Mouse (Mus musculus) kidney, embryonic 16.5 days (tissue): ENCODE data around the gene Fam53a. TPM values are rescaled to one million over a fixed set of nuclear protein-coding genes. Genes with fewer than 3 reads are reported as not detected.

Experiments used
- ATAC-seq: fragments of 200-750 bp; cut with Nextera tagmentation; 2 replicates; pipeline ENCODE4 v1.8.0; 2017; ENCODE audit warnings: moderate TSS enrichment; ENCODE audit not compliant: low FRiP score, low TSS enrichment
- H3K27ac ChIP-seq: fragments of 300-500 bp; sonication (generic); 2 replicates; pipeline ENCODE4 v1.5.1; 2014; ENCODE audit warnings: low read length
- H3K27me3 ChIP-seq: fragments of 300-500 bp; sonication (generic); 2 replicates; pipeline ENCODE4 v1.6.1; 2014; ENCODE audit warnings: low read length, control low read depth, mixed read lengths; ENCODE audit not compliant: insufficient read depth
- H3K36me3 ChIP-seq: fragments of 300-500 bp; sonication (generic); 2 replicates; pipeline ENCODE4 v1.6.1; 2014; ENCODE audit warnings: low read length, control low read depth, mixed read lengths; ENCODE audit not compliant: insufficient read depth
- H3K4me1 ChIP-seq: fragments of 300-500 bp; sonication (generic); 2 replicates; pipeline ENCODE4 v1.6.1; 2014; ENCODE audit warnings: low read length, control low read depth, mixed read lengths; ENCODE audit not compliant: insufficient read depth
- H3K4me2 ChIP-seq: fragments of 300-500 bp; sonication (generic); replicated peaks from 2 replicates; pipeline ENCODE4 v1.6.1; 2014; ENCODE audit warnings: low read depth, low read length
- H3K4me3 ChIP-seq: fragments of 300-500 bp; sonication (generic); 2 replicates; pipeline ENCODE4 v1.5.1; 2014; ENCODE audit warnings: mild to moderate bottlenecking, low read length
- H3K9ac ChIP-seq: fragments of 300-500 bp; sonication (generic); replicated peaks from 2 replicates; pipeline ENCODE4 v1.6.1; 2014; ENCODE audit warnings: low read length
- H3K9me3 ChIP-seq: fragments of 300-500 bp; sonication (generic); 2 replicates; pipeline ENCODE4 v1.6.1; 2016; ENCODE audit warnings: low read length, control low read depth
- WGBS: fragments of 180-500 bp; shearing (Covaris S2); extraction: QIAGEN DNeasy Blood & Tissue Kit; methylation state at CpG from one replicate; pipeline ENCODE4 v1.1.7; 2014; 5-methylcytosine and 5-hydroxymethylcytosine counted together
- polyA plus RNA-seq: library from polyadenylated mRNA; unstranded; fragments of >200 nt; fragmentation: Nextera tagmentation; extraction: Ambion mirVana; gene quantifications from 2 replicates; pipeline ENCODE4 v1.2.1, GENCODE M21; 2015

Gene Fam53a
- polyA plus RNA-seq, 1 experiment from 2014 or later = 65.7 TPM

DNA sequence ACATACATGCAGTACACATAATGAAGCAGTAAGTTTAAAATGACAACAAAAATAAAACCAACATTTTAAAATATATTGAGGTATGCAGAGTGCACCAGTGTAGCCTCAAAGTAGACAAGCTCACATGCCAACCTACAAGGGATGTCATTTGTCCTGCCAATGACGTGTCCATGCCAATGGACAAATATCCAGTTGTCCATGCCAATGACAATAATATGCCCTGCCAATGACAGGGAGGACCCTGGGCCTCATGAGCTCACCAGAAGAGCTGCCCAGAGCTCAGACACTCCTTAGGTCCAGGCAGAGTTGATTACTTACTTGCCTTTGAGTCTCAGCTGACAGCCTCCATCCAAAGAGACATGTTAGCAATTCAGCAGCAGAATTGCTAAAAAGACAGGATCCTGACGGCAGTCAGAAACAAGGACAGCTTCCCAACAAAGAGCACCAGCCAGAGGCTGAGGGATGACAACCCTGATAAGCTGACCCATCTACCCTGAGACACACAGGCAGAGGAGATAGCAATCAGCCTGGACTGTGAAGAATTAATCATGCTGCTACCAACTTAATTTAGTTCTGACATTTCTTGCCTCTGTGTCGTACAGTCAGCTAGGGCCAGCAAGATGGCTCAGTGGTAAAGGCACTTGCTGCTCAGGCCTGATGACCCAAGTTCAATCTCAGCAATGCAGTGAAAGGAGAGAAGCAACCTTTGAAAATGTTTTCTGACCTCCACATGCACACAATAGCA, 8.3 kb upstream of the Fam53a start:
- Histone ChIP-seq H3K27ac (no peak overlapping the region), H3K36me3 (peaks cover 36% of the 10 kb centered on the region), H3K4me2 (no peak overlapping the region), H3K27me3 (no peaks in the 10 kb centered on the region), H3K4me3 (no peak overlapping the region), H3K9ac (no peak overlapping the region), H3K9me3 (no peaks in the 10 kb centered on the region), H3K4me1 (no peaks in the 10 kb centered on the region)
- ATAC-seq = no peak
- 78% methylated on average over 3 of the region's 3 CpGs for WGBS

DNA sequence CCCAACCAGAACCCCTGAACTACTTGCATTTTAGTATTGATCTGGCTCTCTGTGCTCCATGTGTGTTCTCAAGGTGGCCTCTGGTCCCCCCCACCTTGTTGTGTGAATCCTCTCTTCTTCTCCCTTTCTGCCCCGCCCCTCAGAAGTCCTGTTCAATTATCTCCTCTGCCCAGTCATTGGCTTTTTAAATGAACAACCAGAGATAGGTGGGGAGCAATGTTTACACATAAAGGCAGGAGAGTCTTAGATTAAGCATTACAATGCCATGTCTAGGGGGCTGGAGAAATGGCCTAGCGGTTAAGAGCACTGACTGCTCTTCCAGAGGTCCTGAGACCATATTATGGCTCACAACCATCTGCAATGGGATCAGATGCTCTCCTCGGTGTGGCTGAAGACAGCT, 5.9 kb upstream of the Fam53a start:
- H3K4me2 ChIP-seq = no peak overlapping the region
- H3K4me1 ChIP-seq = peaks cover 6% of the 10 kb centered on the region
- H3K9ac ChIP-seq = no peak overlapping the region
- H3K36me3 ChIP-seq = peaks cover 16% of the 10 kb centered on the region
- H3K27me3 ChIP-seq = no peaks in the 10 kb centered on the region
- H3K4me3 ChIP-seq = no peak overlapping the region
- WGBS = 90% methylated on average over 3 of the region's 3 CpGs
- no peak for ATAC-seq
- no peaks in the 10 kb centered on the region for H3K9me3 ChIP-seq
- no peak overlapping the region for H3K27ac ChIP-seq

DNA sequence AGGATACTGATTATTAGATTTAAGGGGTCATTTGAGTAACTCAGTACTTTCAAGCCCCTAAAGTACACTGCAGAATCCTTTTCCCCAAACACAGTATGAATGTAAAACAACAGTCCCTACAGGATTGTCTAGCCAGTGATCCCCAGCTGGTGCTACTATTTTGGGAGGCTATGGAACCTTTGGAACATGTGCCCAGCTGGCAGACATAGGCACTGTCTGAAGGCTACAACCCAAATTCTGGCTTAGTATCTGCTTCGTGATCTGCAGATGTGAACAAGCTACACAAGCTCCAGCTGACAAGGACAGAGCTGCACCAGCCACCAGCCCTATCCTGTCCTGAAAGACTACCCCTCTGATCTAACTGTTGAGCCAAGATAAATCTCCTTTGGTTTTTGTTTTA, 3.1 kb upstream of the Fam53a start:
- H3K4me1 ChIP-seq = peaks cover 16% of the 10 kb centered on the region
- no peak for ATAC-seq
- 0 out of 2 replicates have a peak, but pooled peaks cover 5% of the 10 kb centered on the region for H3K36me3 ChIP-seq
- no peak overlapping the region for H3K4me2 ChIP-seq
- H3K27me3 ChIP-seq = no peaks in the 10 kb centered on the region
- H3K27ac ChIP-seq = no peak overlapping the region
- 92% methylated on average over 1 of the region's 1 CpGs for WGBS
- no peak overlapping the region for H3K4me3 ChIP-seq
- H3K9ac ChIP-seq = no peak overlapping the region
- H3K9me3 ChIP-seq = no peaks in the 10 kb centered on the region

DNA sequence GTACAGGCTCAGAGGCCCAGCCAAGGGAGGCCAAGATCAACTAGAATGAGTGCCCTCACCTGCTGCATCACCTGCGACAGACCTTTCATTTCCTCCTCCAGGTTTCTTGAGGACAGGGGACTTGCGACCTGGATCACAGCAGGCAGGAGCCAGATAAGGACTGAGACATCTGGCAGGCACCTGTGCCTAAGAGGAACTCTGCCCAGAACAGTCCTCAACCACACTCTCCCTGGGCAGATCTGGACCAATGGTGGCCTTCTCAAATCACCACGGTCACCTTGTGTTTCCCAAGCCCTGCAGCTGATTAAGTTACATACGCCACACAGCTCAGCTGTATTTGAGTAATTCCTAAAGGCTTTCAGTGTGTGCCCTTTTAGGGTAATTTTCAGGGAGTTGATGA, 1.2 kb upstream of the Fam53a start:
- Histone ChIP-seq H3K4me2 (peak overlapping the region; percentile 63; the same call in 1 of the 2 replicates), H3K27ac (0 out of 2 replicates have a peak overlapping the region, but pooled peaks have one; percentile 12), H3K27me3 (no peaks in the 10 kb centered on the region), H3K36me3 (0 out of 2 replicates have a peak, but pooled peaks cover 5% of the 10 kb centered on the region), H3K9ac (peak overlapping the region; percentile 67; the same call in 1 of the 2 replicates), H3K4me3 (peak overlapping the region; percentile 90; the same call in 1 of the 2 replicates), H3K9me3 (no peaks in the 10 kb centered on the region), H3K4me1 (peaks cover 16% of the 10 kb centered on the region)
- no peak for ATAC-seq
- WGBS = 49% methylated on average over 4 of the region's 4 CpGs

DNA sequence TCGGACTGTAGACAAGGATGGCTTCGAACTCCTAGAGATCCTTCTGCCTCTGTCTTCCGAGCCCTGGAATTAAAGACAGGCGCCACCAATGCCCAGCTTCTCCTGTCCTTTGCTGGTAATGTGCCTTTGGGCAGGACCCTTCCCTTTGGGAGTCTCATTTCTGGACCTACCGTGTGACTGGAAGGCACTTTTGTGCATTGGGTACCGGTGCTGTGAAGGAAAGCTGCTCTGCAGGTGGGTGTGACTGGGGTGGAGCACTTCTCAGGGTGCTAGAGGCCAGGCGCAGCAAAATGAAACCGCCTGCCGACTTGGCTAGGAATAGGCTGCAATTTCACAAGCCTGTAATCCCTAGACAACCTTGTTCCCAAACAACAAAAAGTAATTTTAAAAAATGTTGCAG, 626 bp upstream of the Fam53a start:
- peak overlapping the region; percentile 67 for H3K9ac ChIP-seq

DNA sequence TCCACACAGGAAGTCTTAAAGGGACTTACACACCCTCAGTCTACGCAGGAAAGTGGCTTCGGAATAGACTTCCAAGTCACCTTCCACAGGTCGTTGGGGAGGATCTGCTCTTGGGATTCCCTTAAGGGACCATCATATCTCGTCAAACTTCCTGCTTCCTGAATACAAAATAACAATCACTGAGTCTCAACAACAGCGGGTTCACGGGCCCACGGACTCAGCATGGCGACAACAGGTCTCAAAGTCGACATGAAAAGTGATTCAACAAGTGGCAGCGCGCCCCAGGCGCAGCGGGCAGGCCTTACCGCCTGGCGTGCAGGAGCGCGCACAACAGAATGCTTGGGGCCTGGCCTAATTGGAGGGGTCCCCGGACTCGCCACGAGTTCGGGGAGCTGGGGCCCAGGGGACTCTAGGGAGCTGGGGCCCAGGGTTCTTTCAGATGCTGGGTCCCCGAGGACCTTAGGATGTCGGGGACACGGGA, 575 bp downstream of the Fam53a start:
- ATAC-seq = no peak
- Histone ChIP-seq H3K4me3 (peak overlapping the region; percentile 90), H3K4me2 (peak overlapping the region; percentile 79), H3K36me3 (no peaks in the 10 kb centered on the region), H3K27me3 (no peaks in the 10 kb centered on the region), H3K27ac (peak overlapping the region; percentile 86), H3K4me1 (peaks cover 16% of the 10 kb centered on the region), H3K9me3 (no peaks in the 10 kb centered on the region), H3K9ac (peak overlapping the region; percentile 79)
- WGBS = 0% methylated on average over 24 of the region's 24 CpGs

More for the DNA sequence above, 626 bp upstream of the Fam53a start:
- H3K36me3 ChIP-seq = 0 out of 2 replicates have a peak, but pooled peaks cover 5% of the 10 kb centered on the region
- no peaks in the 10 kb centered on the region for H3K27me3 ChIP-seq
- peak overlapping the region; percentile 63 for H3K4me2 ChIP-seq
- no peaks in the 10 kb centered on the region for H3K9me3 ChIP-seq
- 2% methylated on average over 9 of the region's 9 CpGs for WGBS
- H3K4me1 ChIP-seq = peaks cover 16% of the 10 kb centered on the region
- peak overlapping the region; percentile 90 for H3K4me3 ChIP-seq
- peak; percentile 37 for ATAC-seq
- peak overlapping the region; percentile 71 for H3K27ac ChIP-seq

DNA sequence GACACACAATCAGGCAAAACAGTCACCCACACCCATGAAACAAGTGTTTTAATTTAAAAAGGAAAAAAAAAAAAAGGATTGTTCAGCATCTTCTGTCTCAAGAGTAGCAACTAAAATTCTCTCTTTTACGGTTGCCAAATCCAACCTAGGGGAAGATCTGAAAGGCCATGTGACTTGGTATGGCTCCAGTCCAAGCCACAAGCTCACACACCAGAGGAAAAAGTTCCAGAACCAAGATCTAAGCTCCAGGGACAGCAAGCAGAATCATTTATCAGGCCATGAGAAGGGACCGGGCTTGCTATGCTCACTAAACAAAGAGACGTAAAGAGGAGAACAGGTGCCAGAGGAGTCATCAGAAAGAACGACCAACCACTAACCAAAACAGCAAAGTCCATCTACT, 1.5 kb downstream of the Fam53a start:
- H3K9ac ChIP-seq = peak overlapping the region; percentile 43; the same call in 1 of the 2 replicates

DNA sequence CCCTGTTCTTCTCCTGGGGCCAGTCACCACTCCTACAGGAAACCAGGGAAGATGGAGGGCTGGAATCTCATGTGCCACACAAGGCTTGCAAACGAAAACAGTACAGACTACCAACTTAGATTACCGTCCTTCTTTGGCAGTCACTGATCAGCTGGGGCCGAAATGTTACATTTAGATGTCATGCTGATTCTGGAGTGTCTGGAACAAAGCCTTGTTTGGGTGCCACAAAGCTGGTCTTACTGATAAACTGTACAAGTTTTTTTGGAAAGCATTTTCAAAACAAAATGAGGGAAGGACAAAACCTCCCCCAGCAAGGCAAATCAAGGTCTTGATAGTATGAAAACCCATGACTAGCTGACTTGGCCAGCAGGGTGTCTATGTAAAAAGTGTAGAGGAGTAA, 5.7 kb downstream of the Fam53a start:
- Histone ChIP-seq H3K36me3 (no peaks in the 10 kb centered on the region), H3K9me3 (no peaks in the 10 kb centered on the region), H3K4me3 (no peak overlapping the region), H3K9ac (no peak overlapping the region), H3K4me1 (peaks cover 7% of the 10 kb centered on the region), H3K27ac (no peak overlapping the region), H3K27me3 (no peaks in the 10 kb centered on the region), H3K4me2 (no peak overlapping the region)
- 84% methylated on average over 3 of the region's 3 CpGs for WGBS
- ATAC-seq = no peak

More for the DNA sequence above, 1.5 kb downstream of the Fam53a start:
- ATAC-seq = no peak
- Histone ChIP-seq H3K9me3 (no peaks in the 10 kb centered on the region), H3K4me3 (peak overlapping the region; percentile 90), H3K4me1 (peaks cover 16% of the 10 kb centered on the region), H3K27ac (no peak overlapping the region), H3K4me2 (peak overlapping the region; percentile 79), H3K36me3 (no peaks in the 10 kb centered on the region), H3K27me3 (no peaks in the 10 kb centered on the region)
- WGBS = 24% methylated on average over 4 of the region's 4 CpGs

DNA sequence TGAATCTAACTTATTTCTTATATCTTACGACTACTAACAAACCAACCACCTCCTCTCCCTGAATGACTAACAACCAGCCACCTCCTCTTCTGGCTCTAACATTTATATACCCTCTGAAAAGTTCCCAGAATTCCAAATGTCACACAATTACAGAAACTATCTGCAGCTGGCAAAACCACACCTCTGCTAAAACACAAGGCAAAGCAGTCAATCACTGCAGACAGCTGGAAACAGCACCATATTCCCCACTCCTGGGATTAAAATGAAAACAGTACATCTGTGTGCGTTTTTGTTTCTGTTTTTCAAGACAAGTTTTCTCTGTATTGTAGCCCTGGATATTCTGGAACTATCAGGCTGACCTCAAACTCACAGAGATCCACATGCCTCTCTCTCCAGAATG, 6.8 kb downstream of the Fam53a start:
- H3K9me3 ChIP-seq = no peaks in the 10 kb centered on the region
- H3K27ac ChIP-seq = no peak overlapping the region
- no peaks in the 10 kb centered on the region for H3K27me3 ChIP-seq
- no peak overlapping the region for H3K4me2 ChIP-seq
- no peak for ATAC-seq
- H3K9ac ChIP-seq = no peak overlapping the region
- H3K4me3 ChIP-seq = no peak overlapping the region
- WGBS = 86% methylated on average over 2 of the region's 2 CpGs
- H3K36me3 ChIP-seq = no peaks in the 10 kb centered on the region
- H3K4me1 ChIP-seq = peaks cover 1% of the 10 kb centered on the region; the same call in 1 of the 2 replicates

DNA sequence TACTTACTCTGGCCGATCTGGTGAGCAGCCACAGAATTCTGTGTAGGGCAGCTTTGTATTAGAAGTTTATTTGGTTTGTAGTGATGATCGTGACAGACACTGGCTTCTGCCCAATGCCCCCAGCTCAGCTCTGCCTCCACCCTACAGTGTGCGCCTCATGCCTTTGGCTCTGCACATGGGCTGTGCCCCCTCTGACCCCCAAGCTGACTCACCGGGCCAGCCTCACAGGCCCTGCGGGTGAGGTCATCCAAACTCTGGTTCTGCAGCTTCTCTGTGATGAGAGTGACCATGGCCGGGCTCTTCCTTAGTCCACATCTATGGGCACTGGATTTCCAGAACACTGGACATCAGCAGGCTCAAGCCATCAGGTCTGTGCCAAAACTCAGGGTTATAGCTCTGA, 15.0 kb downstream of the Fam53a start:
- Histone ChIP-seq H3K4me3 (no peak overlapping the region), H3K9me3 (no peaks in the 10 kb centered on the region)

More for the DNA sequence above, 15.0 kb downstream of the Fam53a start:
- no peak overlapping the region for H3K9ac ChIP-seq
- no peak overlapping the region for H3K27ac ChIP-seq
- 81% methylated on average over 6 of the region's 6 CpGs for WGBS
- no peak overlapping the region for H3K4me2 ChIP-seq
- no peaks in the 10 kb centered on the region for H3K4me1 ChIP-seq
- no peaks in the 10 kb centered on the region for H3K27me3 ChIP-seq
- ATAC-seq = no peak
- H3K36me3 ChIP-seq = peaks cover 5% of the 10 kb centered on the region; the same call in 1 of the 2 replicates
